Mouse (Mus musculus) 416B (cell line): ENCODE data around the gene Wrnip1.

ENCODE experiments used
- DNase-seq: peaks from one replicate; pipeline ENCODE4 v3.0.0; 2011; ENCODE audit warnings: low read depth

Wrnip1 gene

GRCm38 (mm10) chr13:32807624-32808023, 5.8 kb downstream of the Wrnip1 start:
- no peak for DNase-seq

GRCm38 (mm10) chr13:32819241-32819640, 17.4 kb downstream of the Wrnip1 start:
- DNase-seq: no peak

- no peak for DNase-seq
Measured at GRCm38 (mm10) chr13:32819926-32820325, 18.1 kb downstream of the Wrnip1 start.

DNA sequence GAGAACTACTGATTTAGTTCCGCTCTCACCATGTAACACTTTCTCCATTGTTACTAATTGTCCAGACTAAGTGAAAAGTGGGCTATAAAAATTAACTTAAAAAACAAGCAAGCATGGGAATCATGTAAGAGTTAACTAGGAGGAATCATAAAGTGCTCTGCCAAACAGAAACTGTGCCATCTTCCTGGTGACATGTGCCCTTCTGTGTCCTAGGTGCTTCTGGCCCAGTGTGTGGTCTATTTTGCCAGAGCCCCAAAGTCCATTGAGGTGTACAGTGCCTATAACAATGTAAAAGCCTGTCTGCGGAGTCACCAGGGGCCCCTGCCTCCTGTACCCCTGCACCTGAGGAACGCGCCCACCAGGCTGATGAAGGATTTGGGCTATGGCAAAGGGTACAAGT, 19.8 kb downstream of the Wrnip1 start:
- DNase-seq: no peak

DNA sequence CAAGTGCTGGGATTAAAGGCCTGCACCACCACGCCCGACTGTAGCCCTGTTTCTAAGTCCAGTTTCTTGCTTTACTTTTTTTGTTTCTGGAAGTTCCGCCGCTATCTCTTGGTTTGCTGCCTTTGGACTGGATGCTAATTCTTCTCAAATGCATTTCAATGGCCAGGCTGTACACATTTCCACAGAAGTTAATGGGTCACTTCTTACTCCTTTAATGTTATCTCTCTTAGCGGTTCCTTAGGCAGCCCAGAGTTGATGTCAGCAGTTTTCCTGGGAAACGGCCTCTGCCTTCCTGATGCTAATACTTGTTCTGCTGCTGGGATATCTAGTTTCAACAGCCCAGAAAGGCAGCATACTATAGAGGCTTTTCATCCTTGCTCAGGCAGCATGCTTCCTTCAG, 21.3 kb downstream of the Wrnip1 start:
- DNase-seq: no peak

- no peak for DNase-seq
Measured at GRCm38 (mm10) chr13:32824377-32825330, 22.8 kb downstream of the Wrnip1 start.

GRCm38 (mm10) chr13:32825546-32825945, 23.7 kb downstream of the Wrnip1 start:
- DNase-seq: no peak

GRCm38 (mm10) chr13:32827111-32827822, 25.4 kb downstream of the Wrnip1 start:
- peak; percentile 84 for DNase-seq

DNA sequence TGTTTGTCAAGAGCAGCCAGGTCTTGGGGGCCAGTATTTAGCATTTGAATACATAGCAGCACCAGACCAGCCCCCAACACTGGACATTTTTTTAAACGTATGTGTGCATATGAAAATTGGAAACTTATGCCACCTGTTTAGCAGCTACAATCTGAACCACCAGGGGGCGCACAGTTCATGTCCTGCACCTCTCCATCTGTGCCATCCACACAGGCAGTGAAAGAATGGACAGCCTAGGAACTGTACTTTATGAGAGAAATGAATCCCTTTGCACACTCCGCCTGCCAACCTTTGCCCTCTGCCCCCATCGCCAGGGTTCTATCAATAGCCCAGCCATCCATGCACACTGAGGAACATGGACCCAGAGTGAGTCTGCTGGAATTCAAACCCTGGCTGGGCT, 26.1 kb downstream of the Wrnip1 start:
- DNase-seq: peak; percentile 83

DNA sequence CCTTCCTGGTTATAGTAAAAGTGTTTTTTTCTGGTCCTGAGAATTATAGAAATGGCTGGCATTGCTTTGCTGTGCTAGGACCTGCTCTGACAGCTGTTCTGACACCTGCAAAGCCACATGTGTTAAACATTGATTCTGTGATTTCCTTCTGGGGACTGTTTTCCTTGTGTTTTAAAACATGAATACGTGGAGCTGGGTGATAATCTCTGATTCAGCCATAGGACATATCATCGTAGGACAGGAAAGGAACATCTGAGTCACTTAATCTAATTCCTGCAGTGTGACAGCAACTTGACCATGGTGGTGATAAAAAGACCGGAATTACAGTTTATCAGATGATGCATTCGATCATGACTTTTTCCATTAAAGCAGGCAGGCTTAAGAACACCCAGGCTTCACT, 27.0 kb downstream of the Wrnip1 start:
- peak; percentile 98 for DNase-seq

- DNase-seq: no peak
Measured at GRCm38 (mm10) chr13:32831505-32832273, 29.9 kb downstream of the Wrnip1 start.

DNA sequence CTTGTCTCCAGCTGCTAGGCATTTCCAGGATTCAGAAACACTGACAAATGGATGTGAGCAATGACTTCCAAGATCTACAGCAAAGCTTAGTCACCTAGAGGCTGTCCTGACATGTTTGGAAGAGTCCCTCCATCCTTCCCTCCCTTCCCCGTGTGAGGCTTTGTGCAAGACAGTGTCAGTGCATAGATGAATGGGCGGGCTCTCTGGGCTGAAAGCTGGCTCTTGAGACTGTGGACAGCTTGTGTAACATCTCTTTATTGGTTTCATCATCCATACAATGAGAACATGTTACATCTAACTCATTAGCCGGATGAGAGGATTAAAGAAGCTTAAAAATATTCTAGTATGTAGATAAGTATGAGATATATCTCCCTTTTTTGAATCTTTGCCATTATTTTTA, 30.9 kb downstream of the Wrnip1 start:
- peak; percentile 87 for DNase-seq

DNA sequence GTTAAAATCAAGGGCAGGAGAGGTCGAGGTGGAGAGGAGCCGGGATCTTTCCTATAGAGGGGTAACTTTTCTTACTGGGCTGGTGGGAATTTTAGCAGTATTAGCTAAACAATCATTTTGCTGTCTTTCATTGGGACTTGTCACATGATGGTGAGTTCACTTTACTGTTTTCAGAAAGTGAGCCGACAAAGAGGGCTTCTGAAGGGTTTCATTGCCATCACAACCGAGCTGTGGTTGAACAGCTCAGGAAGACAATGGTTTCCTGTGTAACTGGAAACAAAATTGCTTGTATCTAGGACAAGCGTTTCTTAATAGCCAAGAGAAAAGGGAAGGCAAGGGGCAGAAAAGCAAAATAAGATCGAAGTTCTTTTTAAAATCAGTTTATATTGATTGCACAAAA, 31.4 kb downstream of the Wrnip1 start:
- DNase-seq: peak; percentile 92

GRCm38 (mm10) chr13:32834513-32834912, 32.7 kb downstream of the Wrnip1 start:
- DNase-seq: peak; percentile 74

DNA sequence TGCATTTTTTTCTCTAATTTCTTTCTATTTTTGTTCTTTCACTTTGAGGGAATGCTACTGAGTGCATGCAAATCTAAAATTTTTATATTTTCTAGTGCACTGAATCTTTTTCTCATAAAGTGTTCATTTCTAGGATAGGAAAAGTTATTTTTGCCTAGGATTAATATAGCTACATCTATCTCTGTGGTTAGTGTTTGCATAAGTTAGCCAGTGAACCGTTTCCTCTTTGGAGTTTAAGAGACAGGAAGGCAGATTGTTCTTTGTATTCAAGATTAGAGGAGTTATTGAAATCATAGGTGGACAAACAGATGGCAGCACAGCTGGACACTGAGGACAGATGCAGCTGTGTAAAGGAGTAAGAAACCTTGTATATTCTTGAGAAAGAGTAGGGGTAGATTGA, 37.5 kb downstream of the Wrnip1 start:
- DNase-seq: peak; percentile 79

GRCm38 (mm10) chr13:32841349-32841748, 39.5 kb downstream of the Wrnip1 start:
- DNase-seq: no peak

GRCm38 (mm10) chr13:32846221-32846620, 44.4 kb downstream of the Wrnip1 start:
- DNase-seq: no peak

- DNase-seq: peak; percentile 73
Measured at GRCm38 (mm10) chr13:32849092-32849491, 47.3 kb downstream of the Wrnip1 start.

GRCm38 (mm10) chr13:32849531-32850123, 47.8 kb downstream of the Wrnip1 start:
- DNase-seq: no peak

DNA sequence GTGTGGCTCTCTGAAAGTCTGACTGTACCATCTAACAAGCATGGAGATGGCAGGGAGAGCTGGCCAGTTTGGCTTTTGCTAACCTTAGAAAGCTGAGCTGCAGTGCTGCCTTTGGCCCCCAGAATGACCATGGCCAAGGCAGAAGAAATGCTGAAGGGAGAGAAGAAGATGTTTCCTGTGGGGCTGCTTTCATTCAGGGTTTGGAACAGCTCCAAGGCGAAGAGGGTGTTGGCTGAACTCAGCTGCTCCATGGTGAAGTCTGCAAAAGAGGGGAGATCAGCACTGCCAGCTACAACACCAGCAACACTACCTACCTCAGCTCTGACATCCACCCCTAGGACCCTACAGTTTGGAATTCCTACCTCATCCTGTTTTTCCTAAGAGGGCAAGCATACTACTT, 48.3 kb downstream of the Wrnip1 start:
- DNase-seq: no peak

GRCm38 (mm10) chr13:32850668-32851404, 49.0 kb downstream of the Wrnip1 start, which contains the start of gene Serpinb1a:
Gene Serpinb1a, minus strand, starts transcription at chr13:32851185.
- DNase-seq: peak; percentile 96
